Mouse (Mus musculus): ENCODE measurements around the gene Dgke. TPM values are rescaled to one million over a fixed set of nuclear protein-coding genes. Genes with fewer than 3 reads are reported as not detected.

Dgke gene
- 1.7 and 2.1 TPM in 2 replicates for polyA plus RNA-seq (2012)

DNA sequence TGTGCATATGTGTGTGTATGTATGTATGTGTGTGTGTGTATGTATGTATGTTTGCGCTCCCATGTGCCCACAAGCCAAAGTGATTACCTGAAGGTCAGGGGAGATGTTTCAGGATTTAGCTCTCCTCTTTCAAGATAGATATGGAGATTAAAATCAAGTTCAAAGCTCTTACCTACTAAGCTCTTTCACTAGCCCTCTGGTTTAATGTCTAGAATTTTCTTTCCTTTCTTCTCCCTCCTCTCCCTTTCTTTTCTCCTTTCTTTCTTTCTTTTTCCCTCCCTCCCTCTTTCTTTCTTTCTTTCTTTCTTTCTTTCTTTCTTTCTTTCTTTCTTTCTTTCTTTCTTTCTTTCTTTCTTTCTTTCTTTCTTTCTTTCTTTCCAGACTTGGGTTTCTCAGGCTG, at the start of gene Dgke:
TSS of gene Dgke (minus strand) at position 101 of the 400 bp plus-strand sequence.
- TF ChIP-seq GATA1 (IDR thresholded peaks at IDR 0.05; ENCODE audit: low read length): no peak

DNA sequence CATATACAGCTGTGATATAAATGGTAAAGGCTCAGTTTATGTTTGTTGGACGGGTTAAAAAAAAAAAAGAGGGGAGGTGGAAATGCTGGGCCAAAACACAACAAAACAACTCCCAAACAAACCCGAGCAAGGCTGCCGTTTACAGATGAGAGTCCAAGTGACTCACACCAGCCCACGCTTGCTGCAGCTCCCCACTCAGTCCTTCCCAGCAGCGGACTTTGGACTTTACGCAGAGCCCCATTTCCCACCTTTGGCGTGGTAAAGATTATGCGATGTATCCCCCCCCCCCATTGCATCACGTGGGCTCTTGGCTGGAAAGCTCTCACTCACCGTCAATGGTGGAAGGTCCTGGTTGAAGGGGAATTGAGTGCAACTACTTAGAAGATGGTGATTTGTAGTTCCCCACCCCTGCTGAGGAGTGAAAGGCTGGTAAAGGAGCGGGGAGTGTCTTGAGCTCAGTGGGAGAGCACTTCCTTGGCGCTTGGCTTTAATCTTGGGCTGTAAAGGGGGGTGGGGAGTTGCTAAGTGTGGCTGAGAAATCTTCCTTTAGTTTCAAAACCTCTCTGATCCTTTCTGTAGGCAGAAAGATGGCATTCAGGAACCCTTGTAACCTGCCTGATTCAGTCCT, 40.6 kb upstream of the Dgke start:
- TF ChIP-seq GATA1 (IDR thresholded peaks at IDR 0.05; ENCODE audit: low read length): no peak

GRCm38 (mm10) chr11:89105823-89106222, 39.2 kb upstream of the Dgke start:
- TF ChIP-seq GATA1 (IDR thresholded peaks at IDR 0.05; ENCODE audit: low read length): no peak

DNA sequence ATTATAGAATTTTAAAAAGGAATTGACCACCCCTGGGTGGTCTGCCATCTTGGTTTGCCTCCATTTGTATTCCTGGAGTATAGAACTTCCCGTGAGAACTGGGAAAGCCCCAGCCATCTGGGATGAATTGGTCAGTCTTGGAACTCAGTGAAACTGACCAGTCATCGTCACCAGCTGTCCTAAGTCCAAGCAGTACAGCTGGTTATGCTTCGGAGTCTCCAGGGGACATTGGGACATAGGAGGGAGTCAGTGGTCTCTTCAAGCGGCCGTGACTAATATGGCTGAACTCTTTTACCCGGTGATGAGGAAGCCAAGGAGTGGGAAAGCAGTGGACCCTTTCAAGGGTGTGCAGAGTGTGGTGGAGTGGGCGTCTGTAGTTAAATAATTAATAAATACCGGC, 38.6 kb upstream of the Dgke start:
- TF ChIP-seq GATA1 (IDR thresholded peaks at IDR 0.05; ENCODE audit: low read length): no peak

- no peak for TF ChIP-seq GATA1 (IDR thresholded peaks at IDR 0.05; ENCODE audit: low read length)
These were observed 36.5 kb upstream of the Dgke start for GRCm38 (mm10) chr11:89103166-89103565.

DNA sequence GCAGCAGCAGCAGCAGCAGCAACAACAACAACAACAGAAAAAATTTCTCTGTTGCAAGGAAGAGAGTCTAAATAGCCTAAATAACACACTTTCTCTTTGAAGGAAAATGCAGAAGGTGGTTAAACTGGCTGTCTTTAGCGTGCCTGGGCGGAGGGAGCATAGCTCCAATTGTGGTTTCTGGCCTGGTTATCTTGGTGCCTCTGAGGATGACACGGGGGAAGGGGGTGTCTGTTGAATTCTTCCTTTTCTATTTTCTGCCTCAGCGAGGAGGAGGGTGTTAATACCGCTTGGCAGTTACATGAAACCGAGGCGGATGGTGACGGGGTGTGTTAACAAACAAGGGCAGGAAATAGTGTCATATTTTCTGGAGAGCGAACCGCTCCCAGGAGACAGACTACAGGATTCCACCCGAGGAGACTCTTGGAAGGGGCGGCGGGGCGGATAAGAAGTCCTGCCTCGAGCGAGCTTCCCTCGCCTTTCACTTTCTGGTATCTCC, 34.2 kb upstream of the Dgke start:
- no peak for TF ChIP-seq GATA1 (IDR thresholded peaks at IDR 0.05; ENCODE audit: low read length)

DNA sequence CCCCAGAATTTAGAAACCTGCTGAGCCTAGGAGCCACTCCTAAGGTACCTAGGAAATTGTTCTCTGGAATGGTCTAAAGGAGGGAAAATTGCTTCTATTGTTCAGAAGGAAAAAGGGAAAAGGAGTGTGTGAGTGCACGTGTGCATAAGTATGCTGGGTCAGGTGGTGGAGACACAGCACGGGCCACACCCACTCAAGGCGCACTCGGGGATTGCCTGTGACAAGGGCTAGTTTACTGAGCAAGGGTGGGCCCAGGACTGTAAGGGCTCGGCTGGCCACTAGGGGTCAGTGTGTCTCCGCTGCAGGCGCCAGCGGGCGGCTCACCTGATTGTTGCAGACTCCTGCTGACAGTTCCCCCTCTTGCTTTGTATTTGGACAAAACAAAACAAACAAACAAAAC, 33.8 kb upstream of the Dgke start:
- no peak for TF ChIP-seq GATA1 (IDR thresholded peaks at IDR 0.05; ENCODE audit: low read length)

- no peak for TF ChIP-seq GATA1 (IDR thresholded peaks at IDR 0.05; ENCODE audit: low read length)
These were observed 32.3 kb upstream of the Dgke start for GRCm38 (mm10) chr11:89098930-89099329.

DNA sequence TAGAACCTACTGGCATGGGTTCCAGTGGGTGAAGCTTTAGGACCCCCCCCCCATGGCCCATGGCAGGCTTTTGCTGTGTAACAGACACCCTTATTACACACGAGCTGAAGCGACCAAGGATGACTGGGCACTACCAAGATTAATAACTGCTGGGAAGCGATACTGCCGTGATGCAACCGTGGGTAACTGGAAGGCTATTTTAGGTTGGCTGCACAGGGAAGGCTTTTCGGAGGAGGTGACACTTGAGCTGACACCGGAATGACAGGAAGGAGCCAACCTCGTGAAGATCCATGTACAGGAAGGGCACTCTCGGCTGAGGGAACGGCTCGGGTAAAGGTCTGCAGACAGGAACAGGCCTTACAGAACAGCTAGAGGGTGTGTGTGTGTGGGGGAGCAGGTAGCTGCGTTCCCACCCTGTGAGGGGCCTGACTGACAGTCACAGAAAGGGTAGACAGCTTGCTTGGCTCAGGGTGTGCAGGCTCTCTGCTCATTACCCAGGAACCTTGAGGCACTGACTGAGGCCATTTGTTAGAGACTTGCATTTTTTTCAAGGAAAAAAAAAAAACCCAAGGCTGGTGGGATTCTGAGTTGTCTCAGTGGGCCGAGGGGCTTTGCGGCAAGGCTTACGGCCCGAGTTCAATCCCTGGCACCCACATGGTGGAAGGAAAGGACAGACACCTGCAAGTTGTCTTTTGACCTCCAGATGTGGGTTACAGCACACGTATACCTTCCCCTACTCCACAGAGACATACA, 31.6 kb upstream of the Dgke start:
- TF ChIP-seq GATA1 (IDR thresholded peaks at IDR 0.05; ENCODE audit: low read length): no peak

DNA sequence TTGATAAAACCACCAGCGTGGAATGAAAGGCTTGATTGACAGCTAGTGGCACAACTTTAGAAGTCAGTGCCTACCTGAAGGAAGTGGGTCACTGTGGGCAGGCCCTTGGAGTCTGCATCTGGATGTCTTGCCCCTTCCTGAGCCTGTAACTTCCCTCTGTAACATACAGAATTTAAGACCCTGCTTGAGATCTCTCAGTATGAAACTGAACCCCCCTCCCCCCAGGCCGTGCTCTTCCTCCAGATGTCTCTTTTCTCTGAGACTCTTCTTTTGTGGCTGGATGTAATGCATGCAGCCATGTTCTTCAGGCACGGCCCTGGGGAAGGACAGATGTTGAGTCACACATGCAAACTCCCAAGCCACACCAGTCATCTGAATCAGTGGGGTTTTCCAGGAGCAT, 28.7 kb upstream of the Dgke start:
- TF ChIP-seq GATA1 (IDR thresholded peaks at IDR 0.05; ENCODE audit: low read length): no peak

DNA sequence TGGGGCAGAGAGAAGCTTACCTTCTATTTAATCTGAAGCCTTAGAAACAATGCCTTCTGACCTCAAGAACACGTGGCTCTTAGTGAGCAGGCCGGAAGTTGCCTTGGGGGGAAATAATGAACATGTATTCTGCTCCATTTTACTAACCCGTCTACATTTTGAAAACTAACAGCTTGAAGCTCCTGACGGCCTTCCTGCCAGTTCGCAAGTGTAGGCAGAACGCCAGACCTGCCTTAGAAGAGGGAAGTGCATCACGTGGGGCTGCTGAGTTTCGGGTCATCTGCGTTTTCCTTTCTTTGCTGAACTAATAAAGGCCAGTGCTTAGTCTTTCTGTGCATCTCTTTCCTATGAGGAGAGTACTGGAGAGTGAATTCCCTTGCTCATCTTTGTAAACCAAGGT, 26.1 kb upstream of the Dgke start:
- no peak for TF ChIP-seq GATA1 (IDR thresholded peaks at IDR 0.05; ENCODE audit: low read length)

GRCm38 (mm10) chr11:89088754-89089153, 22.1 kb upstream of the Dgke start:
- TF ChIP-seq GATA1 (IDR thresholded peaks at IDR 0.05; ENCODE audit: low read length): no peak

DNA sequence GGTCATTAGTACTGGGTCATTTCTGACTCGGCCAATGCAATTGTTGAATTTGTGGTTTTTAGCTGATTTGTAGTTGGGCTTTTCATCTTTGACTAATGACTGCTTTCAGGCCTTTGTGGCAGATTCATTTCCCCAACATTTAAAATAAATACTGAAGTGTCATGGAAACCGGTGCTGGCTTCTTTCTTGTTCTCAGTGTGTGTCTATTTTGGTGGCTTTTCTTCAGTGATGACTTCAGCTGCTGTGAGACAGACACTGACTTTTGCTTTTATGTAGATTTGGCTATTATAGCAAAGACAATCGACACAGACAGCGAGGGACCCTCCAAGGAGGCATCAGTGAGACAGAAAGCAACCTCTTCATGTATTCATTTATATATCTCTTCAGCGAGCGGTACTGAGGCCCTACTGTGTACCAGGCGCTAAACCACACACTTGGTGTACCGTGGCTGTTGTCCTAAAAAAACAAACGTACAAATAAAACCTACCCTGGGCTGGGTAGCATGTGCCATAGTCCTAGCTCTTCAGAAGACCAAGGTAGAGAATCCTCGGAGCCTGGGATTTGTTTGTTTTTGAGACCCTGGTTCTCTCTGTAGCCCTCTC, 19.7 kb upstream of the Dgke start:
- TF ChIP-seq GATA1 (IDR thresholded peaks at IDR 0.05; ENCODE audit: low read length): no peak

DNA sequence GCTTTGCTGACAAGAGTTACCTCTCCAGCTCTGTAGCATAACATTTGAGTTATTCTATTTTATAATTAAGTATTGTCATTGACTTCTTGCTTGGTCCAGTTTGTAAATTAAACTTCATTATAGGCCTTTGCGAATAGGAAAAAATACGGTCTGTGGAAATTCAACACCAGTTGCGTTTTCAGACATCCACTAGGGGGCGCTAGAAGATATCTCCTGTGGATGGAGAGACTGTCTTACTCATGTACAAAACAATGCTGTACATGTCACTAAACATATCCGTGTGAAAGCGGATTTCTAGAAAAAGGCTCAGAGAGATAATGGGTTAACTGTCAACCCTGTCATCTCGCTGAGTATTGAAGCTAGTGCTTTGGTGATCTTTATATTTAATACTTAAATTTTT, 18.0 kb upstream of the Dgke start:
- no peak for TF ChIP-seq GATA1 (IDR thresholded peaks at IDR 0.05; ENCODE audit: low read length)

DNA sequence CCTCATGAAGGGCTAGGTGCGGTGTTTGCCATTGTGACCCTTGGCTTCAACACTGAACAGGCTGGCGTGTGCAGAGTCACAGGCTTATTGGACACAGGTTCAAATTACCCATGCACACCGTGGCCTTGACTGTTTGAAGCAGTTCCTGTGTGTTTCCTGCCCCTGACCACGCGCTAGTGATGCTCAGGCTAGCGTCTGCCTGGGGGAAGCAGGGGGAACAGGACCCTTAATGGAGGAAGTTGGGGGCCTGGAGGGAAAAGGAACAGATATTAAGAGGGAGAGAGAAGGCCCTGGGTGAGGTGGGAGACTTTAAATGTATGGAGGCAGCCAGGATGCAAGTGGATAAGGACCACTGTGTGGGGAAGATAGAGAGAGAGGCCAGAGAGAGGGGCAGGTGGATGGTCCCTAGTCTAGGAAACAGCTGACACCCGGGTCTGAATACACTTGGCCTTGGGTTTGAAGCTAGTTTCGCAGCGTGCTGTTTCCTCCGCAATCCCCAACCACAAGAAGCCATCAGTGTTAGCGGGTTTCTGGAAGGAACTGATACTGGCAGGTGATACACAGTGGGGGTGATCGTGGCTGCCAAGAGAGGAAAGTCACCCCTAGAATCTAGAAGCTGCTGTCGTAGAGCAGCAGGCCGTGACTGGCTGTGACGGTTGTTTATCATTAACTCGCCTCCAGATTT, 12.5 kb upstream of the Dgke start:
- no peak for TF ChIP-seq GATA1 (IDR thresholded peaks at IDR 0.05; ENCODE audit: low read length)

- no peak for TF ChIP-seq GATA1 (IDR thresholded peaks at IDR 0.05; ENCODE audit: low read length)
These were observed 11.7 kb upstream of the Dgke start for GRCm38 (mm10) chr11:89078305-89078704.

Measured in G1E-ER4 (cell line).